Mouse (Mus musculus) layer of hippocampus, postnatal 36 days (tissue): ENCODE measurements around the gene Phka2. TPM values are rescaled to one million over a fixed set of nuclear protein-coding genes. Genes with fewer than 3 reads are reported as not detected.

Source experiments
- DNase-seq, 2 experiments: peaks; one replicate each; pipeline ENCODE4 v3.0.0; 2022
- total RNA-seq, 2 experiments: library from RNA; stranded (reverse); gene quantifications; 2 replicates each; pipeline ENCODE4 v1.2.3; 2021

Phka2 gene
- 10 to 100 TPM; 26.2 to 33.0 TPM for total RNA-seq

- peak; percentile 79 to 83 for DNase-seq
Observed at GRCm38 (mm10) chrX:160502048-160503041, at the start of gene Phka2. Gene Phka2 (plus strand): TSS chrX:160502166.

- DNase-seq: no peak
Observed at GRCm38 (mm10) chrX:160455686-160456085, 46.3 kb upstream of the Phka2 start.

GRCm38 (mm10) chrX:160471257-160471786, 30.6 kb upstream of the Phka2 start:
- no peak for DNase-seq

- DNase-seq: no peak
Observed at GRCm38 (mm10) chrX:160489784-160490183, 12.2 kb upstream of the Phka2 start.

GRCm38 (mm10) chrX:160494333-160494732, 7.6 kb upstream of the Phka2 start:
- DNase-seq: no peak

- peak in 1 of 2 experiments; percentile 5 for DNase-seq
Observed at GRCm38 (mm10) chrX:160494921-160495320, 7.0 kb upstream of the Phka2 start.

GRCm38 (mm10) chrX:160496473-160496872, 5.5 kb upstream of the Phka2 start:
- DNase-seq: no peak

GRCm38 (mm10) chrX:160501095-160501494, 871 bp upstream of the Phka2 start:
- no peak for DNase-seq

- DNase-seq: no peak
Observed at GRCm38 (mm10) chrX:160501687-160502047, 299 bp upstream of the Phka2 start.

- no peak for DNase-seq
Observed at GRCm38 (mm10) chrX:160509046-160509445, 7.1 kb downstream of the Phka2 start.

GRCm38 (mm10) chrX:160510197-160510596, 8.2 kb downstream of the Phka2 start:
- no peak for DNase-seq

GRCm38 (mm10) chrX:160516027-160516426, 14.1 kb downstream of the Phka2 start:
- no peak for DNase-seq

GRCm38 (mm10) chrX:160542772-160543171, 40.8 kb downstream of the Phka2 start:
- no peak for DNase-seq

GRCm38 (mm10) chrX:160548875-160549274, 46.9 kb downstream of the Phka2 start:
- no peak for DNase-seq

GRCm38 (mm10) chrX:160552066-160552465, 50.1 kb downstream of the Phka2 start:
- DNase-seq: no peak

- no peak for DNase-seq
Observed at GRCm38 (mm10) chrX:160583589-160583988, 81.6 kb downstream of the Phka2 start.

- DNase-seq: no peak
Observed at GRCm38 (mm10) chrX:160584148-160584838, 82.3 kb downstream of the Phka2 start.

GRCm38 (mm10) chrX:160585110-160585509, 83.1 kb downstream of the Phka2 start:
- DNase-seq: no peak

GRCm38 (mm10) chrX:160588523-160588922, 86.6 kb downstream of the Phka2 start:
- DNase-seq: no peak

GRCm38 (mm10) chrX:160590147-160590546, 88.2 kb downstream of the Phka2 start:
- no peak for DNase-seq

GRCm38 (mm10) chrX:160592933-160593332, 91.0 kb downstream of the Phka2 start:
- no peak for DNase-seq

GRCm38 (mm10) chrX:160598055-160598454, 96.1 kb downstream of the Phka2 start:
- DNase-seq: no peak
